Mouse (Mus musculus): ENCODE results near the gene Mpp4.

Gene Mpp4

DNA sequence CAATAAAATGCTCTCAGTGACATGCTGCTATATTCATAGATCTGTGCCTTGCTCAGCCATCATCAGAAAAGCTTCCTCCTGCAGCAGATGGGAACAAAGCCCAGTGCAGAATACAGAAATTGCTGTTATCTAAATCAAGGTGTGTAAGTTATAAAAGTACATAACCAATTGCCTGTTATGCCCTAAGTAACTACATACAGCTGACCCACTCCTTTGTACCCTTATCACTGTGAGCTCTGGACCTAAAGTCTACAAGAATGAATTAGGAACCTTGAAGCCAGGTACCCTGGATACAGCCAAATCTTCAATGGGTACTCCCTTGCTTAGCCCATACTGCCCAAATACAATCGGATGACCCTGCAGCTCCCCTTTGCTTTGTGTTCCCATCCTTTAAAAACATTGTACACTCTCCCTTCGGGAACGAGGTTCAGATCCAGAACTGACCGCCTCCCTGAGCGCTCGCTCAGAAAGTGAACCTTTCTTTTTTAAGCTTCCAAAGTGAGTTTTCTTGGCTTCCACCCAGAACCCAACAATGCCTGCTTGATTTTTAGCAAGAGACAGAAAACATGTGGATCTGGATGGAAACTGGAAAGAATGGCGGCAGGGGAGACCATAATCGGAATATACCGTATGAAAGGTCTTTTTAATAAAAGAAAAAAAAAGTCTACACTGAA is 3.2 kb upstream of the Mpp4 start:
- no peak for DNase-seq

DNA sequence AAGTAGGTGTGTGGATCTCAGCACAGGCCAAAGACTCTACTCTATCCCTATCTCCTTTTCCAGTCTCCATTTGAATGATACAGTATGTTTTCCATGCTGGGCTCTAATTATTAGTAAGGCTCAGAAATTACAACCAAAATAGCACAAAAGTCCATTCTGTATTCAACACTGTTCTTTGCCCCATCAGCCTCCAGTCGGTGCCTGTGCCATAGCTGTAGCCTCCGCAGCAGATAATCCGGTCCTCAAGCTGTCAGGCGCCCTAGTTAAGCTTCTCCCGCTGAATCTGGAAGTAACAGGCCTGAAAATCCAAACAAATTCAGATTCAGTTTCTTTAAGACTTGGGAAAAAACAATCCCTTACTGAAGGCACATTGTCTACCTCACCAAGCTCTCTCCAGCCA is 729 bp upstream of the Mpp4 start:
- DNase-seq, result no peak

DNA sequence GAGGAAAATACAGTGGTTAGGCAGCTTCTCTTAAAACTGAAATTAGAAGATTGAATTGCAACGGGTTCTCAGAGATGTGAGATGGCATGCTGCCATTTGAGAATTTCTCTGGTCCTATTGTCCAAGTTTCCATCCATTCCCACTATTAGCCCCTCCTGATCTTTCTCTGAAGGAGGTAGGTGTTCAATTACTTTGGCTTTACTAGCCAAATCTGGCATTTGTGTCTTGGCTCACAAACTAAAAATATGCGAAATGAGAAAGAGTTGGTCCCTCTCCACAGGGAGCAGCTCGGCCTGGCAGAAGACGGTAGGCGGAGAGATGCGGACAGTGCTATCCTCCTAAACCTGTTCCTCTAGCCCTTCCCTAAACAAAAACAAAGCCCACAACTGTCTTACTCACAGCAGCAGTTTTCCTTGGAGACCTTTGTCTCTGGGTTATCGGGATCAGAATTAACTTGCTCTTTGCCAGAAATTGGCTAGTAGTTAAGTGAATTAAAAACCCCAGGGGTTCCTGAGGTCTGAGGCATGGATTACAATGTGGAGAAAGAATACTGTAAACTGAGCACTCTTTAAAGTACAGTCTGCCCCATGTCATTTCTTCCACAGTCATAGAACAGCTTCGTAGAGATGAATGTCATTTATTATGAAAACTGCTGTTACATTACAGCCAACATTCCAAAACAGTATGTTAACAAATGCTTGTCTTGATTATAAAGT is 722 bp downstream of the Mpp4 start:
- DNase-seq, result no peak

DNA sequence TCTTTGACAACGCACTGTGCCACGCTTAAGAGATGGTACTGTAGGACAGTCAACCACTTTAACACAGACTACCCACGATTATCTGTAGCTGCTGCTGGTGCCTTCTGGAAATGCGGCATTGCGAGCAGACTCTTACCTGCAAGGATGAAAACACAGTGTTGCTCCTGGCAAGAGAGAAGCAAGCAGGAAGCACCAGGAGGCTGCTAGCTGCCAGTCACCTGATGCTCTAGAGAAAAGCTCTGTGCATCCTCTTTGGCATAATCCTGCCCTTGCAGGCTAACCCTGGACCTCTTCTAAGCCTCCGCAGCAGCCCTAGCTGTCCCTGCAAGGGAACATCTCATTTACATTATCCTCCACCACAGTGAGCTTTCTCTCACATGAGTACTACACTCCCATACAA is 1.8 kb downstream of the Mpp4 start:
- no peak for DNase-seq

DNA sequence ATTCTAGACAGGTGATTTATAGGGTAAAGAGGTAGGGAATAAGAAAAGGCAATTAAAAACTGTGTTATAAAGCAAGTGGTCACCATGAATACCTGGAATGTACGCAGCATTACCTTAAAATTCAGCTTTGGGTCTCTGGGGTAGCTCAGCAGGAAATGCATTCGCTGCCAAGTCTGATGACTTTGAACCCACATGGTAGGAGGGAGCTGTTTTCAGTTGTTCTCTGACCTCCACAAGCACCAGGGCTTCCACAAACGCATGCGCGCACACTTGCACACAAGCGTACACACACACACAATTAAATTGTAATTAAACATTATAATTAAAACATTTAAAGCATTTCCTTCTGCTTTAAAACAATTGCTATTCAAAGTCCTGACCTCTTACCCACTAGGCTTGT is 2.3 kb downstream of the Mpp4 start:
- DNase-seq, result no peak

DNA sequence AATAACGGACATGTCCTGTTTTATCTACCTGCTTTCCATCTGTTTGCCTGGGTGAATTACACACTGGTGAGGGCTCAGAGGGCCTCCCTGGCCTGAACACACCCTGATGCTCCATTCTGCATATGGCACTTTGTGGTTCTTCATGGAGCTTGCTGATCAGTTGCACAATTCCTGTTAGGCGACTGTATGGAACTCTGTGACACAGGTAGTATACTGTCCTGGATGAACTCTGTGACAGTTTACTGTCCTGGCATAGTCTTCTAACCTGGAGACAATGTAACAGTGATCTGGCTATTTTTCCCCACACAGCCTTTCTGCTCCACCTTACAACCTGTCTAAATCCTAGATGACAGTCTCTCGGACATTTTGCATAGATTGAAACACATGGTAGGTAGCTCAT is 4.1 kb downstream of the Mpp4 start:
- no peak for DNase-seq

DNA sequence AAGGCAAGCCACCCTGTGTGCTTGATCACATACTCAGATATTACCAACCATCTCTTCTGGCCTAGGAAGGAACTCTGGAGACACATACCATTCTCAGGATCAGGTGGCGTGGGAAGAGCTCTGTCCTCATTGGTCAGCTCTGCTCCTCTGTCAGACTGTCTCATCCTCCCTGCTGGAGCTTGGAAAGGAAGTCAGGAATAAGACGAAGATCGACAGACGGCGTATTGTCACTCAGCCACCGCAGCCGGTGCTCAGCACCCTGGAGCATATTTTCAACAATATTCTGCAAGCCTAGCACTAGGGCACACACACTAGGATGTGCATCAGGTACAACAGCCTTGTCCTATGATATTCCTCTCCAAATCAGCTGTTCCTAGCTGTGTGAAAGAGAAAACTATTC is 4.7 kb downstream of the Mpp4 start:
- DNase-seq, result no peak

DNA sequence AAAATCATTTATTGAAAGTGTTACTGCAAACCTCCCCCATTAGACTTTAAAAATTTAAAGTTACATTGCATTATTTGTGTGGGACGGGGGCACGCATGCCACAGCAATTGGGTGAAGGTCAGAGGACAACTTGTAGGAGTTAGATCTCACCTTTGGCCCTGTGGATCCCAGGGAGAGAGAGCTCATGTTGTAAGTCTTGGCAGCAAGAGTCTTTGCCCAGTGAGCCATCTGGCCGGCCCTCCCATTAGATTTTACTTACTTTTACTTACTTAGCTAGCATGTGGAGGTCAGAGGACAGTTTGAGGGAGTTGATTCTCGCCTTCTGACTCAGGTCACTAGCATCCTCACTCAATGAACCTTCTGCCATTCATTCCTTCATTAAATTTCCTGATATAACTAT is 5.3 kb downstream of the Mpp4 start:
- no peak for DNase-seq

DNA sequence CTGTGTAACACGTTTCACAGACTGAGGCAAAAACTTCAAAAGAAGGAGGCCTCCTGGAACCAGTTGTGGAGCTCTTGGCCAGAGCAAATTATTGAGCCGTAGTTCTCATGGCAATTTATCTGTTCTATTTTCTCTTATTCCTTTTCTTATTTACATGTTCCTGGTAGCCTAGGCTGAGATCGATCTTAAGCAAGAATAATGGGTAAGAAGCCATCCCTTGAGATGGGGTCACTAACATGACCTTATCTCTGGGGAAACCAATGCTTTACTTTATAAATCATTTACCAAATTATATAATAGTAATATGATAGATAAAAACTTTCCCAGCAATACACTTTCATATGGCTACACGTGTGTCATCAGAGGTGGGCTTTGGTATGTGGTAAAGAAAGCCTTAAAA is 10.8 kb downstream of the Mpp4 start:
- DNase-seq, result no peak

DNA sequence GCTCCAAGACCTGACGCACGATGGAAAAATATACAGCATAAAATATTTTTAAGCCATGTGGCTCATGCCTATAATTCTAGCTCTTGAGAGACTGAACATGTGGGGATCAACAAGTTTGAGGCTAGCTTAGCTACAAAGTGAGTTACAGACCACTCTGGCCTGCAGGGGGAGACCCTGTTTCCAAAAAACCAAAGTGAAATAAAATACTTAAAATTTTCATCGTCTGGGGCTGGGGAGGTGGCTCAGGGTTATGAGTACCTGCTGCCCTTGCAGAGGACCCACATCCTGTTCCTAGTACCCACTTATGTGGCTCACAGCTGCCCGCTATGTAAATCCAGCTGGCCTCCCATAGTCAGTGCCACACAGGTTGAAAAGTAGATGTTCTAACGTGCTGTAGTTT is 12.6 kb downstream of the Mpp4 start:
- no peak for DNase-seq

DNA sequence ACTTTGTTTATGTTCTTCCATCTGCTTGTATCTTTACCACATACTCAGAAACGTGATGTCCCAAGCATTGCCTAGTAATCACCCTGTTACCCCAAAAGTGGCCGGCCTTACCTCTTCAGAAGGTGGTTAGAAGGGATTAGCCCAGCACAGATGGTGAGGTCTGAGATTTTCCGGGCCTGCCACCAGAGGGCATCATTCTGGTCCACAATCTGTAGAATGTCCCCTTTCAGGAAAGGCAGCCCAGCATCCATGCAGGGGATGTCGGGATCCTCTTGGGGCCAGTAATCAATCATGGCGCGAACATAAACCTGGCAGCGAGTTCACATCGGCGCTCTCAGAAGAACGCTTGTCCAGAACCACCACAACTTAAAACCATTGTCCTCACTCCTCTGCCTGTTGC is 18.6 kb downstream of the Mpp4 start:
- peak; percentile 30 to 49 for DNase-seq

DNA sequence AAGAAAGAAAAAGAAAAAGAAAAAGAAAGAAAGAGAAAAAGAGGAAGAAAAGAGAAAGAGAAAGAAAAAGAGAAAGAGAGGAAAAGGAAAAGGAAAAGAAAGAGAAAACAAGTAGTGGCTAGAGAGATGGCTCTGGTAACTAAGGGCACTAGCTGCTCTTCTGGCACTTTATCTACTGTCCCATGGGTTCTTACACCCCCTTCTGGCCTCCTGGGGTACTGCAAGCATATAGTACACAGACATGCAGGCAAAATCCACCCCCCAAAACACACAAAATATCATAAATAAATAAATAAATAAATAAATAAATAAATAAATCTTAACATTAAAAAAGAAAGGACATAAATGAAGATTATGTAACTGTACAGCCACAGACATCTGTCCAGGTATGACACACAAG is 20.4 kb downstream of the Mpp4 start:
- peak; percentile 42 to 73 for DNase-seq

DNA sequence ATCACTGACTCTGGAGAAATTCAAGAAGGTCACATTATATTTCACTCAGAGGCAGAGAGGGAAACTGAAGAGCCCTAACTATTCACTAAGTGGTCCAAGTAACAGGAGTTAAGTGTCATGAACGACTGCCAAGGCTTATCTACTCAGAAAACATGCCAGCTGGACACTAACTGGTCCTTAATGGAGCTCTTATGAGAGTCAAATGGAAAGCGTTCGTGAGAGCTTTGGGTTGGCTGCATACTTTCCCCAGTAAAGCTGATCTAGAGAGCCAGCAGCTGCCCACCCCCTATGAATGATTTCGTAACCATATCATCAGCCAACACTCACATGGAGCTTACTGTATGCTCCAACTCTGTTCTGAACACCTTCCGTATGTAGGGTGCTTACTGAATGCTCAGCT is 28.8 kb downstream of the Mpp4 start:
- DNase-seq, result peak; percentile 56 to 59

DNA sequence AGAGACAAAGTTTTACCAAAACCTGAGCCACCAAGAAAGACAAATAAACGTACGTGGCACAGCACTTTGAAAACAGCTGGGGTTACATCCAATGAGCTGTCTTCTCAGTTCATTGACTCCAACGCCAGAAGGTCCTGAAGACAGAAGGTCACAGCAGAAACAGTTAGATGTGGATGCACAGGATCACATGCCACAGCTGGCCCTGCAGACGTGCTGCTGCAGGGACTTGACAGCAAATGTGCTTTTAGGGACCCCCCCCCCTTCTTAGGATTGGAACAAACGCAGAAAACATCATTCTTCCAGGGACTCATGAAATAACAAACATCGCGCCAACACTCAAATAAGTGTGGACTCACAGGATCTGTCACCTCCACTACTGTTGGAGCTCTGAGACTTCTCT is 34.3 kb downstream of the Mpp4 start:
- peak in 1 of 2 experiments; percentile 28 for DNase-seq

DNA sequence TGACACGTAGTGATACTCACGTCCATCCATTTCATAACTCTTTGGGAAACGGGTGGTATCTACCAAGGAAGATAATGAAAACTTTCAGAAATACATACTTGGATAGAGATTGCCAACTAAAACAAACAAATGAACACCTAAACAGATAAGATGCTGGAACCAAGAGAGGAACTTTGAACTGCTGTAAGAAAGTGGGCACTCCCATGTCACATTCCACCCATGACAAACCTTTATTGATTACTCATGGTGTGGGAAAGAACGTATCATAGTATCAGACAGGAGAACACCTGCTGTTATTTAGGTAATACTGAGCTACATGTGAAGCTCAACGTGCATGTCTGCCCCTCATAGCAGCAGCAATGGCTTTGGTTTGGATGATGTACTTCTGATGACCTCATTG is 37.6 kb downstream of the Mpp4 start:
- DNase-seq, result no peak

DNA sequence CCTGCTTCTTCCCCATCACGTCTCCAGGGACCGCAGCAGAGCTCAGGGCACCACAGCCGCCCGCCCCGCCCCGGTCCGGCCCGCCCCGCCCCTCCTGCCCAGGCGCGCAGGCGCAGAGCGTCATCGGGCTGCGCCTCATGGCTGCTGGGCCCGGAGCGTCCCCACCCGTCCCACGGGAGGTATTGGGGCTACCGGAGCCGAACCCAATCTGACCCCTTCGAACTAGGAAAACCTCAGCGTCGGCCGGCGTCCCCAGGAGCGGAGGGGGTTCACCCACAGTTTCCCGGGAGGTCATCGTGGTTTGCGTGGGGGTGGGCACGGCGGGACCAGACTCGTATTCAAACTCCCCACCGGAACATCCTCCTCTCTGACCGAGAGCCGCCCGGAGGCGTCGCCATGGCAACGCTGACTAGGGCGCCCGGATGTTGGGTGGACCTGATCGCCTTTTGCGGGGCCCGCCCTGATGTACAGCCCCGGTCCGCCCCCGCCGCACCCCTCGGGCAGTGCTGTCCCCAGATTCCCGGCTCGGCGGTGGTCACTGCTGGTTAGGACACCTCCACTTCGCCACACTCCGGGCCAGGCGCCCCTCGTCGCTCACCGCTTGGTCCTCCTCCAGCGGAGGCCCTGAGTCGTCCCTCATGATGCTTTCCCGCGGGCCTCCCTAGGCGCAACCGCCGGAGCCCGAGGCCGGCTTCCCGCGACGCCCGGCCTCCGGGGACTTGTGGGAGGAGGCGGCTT is 43.3 kb downstream of the Mpp4 start, which contains the start of gene Tmem237:
Gene Tmem237 (minus strand): TSS at position 689 of the 738 bp plus-strand sequence.
- peak; percentile 92 to 95 for DNase-seq

DNA sequence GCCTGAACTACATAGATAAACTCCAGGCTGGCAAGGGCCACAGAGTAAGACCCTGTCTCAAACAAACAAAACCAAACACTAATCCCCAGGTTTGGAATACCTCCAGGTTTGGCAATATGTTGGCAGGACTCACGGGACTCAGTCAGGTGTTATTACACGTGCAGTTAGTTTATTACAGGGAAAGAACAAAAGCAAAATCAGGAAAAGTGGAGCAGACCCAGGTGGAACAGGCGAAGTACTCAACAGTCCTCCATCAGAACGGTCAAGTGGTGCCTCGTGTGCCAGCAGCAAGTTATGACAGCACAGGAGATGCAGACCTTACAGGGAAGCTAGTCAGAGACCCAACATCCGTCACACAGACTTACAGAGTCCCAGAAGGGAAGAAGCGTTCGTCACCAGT is 52.7 kb downstream of the Mpp4 start:
- peak; percentile 19 to 27 for DNase-seq

DNA sequence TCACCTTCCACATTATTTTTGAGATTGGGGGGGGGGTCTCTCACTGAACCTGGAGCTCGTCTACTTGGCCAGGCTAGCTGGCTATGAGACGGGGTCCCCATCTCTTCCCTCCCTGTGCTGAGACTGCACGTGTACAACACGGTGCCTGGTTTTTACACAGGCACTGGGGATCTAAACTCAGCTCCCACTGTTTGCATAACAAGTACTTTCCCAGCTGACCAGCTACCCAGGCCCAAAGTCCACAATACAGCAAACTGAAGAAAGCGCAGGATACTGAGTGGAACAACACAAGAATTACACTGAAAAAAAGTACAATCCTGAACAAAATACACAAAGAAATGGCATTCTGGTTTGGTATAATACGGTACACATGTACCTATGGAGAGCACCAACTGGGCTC is 61.1 kb downstream of the Mpp4 start:
- no peak for DNase-seq

DNA sequence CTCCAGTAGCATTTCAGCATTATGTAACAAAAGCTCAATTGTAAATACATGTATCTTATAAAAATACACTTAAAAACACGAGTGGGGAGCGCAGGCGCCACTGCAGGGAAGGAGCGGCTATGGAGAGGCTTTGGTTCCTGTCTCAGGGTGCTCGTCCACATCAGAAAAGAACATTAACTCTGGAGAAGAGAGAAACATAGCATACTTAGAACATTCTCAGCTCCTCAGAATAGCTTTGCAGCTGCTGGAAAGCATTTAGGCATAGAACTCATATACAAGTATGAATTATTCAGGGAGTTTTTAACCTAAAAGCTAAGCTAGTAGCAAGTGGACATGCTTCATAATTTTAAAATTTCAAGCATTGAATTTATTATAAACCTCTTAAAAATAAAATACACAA is 62.2 kb downstream of the Mpp4 start:
- no peak for DNase-seq

DNA sequence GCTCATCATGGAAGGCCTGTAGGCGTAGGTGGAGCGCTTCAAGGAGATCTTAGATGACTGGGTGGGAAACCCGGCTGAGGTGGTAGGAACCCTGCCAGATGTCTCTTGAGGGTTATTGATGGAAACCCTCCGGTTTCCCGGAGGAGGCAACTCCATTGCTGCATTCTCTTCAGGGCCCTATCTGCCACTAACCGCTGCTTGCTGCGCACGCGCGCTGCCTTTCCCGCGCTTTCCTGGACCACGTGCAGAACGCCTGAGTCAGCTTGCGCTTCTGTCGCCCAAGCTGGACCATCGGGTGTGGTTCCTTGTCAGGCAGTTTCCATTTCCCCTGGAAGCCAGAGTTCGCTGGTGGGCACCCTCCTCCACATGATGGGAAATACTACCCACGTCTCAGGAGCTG is 68.5 kb downstream of the Mpp4 start, which contains the start of gene C2cd6:
Gene C2cd6 (minus strand): TSS at position 196 of the 400 bp plus-strand sequence.
- no peak for DNase-seq
